Mouse (Mus musculus) heart, postnatal 10 days (tissue): ENCODE measurements around the gene Adamts6. TPM values are rescaled to one million over a fixed set of nuclear protein-coding genes. Genes with fewer than 3 reads are reported as not detected.

Experiments used
- DNase-seq, 2 experiments: peaks; one replicate each; pipeline ENCODE4 v3.0.0; 2021
- intact Hi-C: fragments of 180-260 bp; cut with DNase I; formaldehyde crosslinking; loops from one replicate; pipeline ENCODE4 v1.15.1; 2025
- total RNA-seq, 2 experiments: library from RNA; stranded (reverse); gene quantifications; 2 replicates each; pipeline ENCODE4 v1.2.3; 2021

Adamts6 gene
- 1 to 10 TPM; 6.5 to 9.6 TPM for total RNA-seq

- intact Hi-C loops, result loop anchor here (5.0 kb wide), 2 partner anchors 655 to 765 kb away; partner anchors contain the start of gene Rgs7bp
- DNase-seq, result peak; percentile 29 to 44
Observed at GRCm38 (mm10) chr13:104287366-104288225, at the start of gene Adamts6. TSS of gene Adamts6 (plus strand) at chr13:104287835.

GRCm38 (mm10) chr13:104258997-104259396 is 28.6 kb upstream of the Adamts6 start:
- intact Hi-C loops, result no loop called here
- DNase-seq, result no peak

GRCm38 (mm10) chr13:104285031-104285431 is 2.6 kb upstream of the Adamts6 start:
- intact Hi-C loops, result loop anchor here (1.0 to 5.0 kb wide), 4 partner anchors 396 to 767 kb away; partner anchors contain the start of gene Rgs7bp
- DNase-seq, result peak; percentile 48 to 50

GRCm38 (mm10) chr13:104285737-104286311 is 1.8 kb upstream of the Adamts6 start:
- intact Hi-C loops, result loop anchor here (1.0 to 5.0 kb wide), 4 partner anchors 395 to 766 kb away; partner anchors contain the start of gene Rgs7bp
- DNase-seq, result peak; percentile 54

DNA sequence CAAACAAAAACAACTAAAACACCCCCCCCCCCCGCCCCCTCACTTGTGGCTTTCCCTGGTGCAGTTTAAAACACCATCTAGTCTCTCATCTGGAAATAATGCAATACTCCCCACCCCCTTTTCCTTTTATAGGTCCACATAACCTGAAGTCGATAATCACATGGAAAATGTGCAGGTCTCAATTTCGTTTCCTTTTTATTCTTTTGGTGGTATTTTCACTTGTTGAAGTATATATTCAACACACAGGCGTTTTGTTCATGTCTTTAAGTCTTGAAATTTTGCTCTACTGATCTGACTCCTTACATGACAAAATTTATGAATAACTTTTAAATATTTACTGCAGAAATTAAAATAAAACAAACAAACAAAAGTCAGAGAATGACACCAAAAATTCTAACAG is 1.3 kb upstream of the Adamts6 start:
- peak; percentile 8 to 15 for DNase-seq
- intact Hi-C loops, result loop anchor here (5.0 kb wide), 2 partner anchors 656 to 766 kb away; partner anchors contain the start of gene Rgs7bp

- peak; percentile 96 to 97 for DNase-seq
- intact Hi-C loops, result loop anchor here (5.0 kb wide), 2 partner anchors 655 to 765 kb away; partner anchors contain the start of gene Rgs7bp
Observed at GRCm38 (mm10) chr13:104286897-104287309, 732 bp upstream of the Adamts6 start.

DNA sequence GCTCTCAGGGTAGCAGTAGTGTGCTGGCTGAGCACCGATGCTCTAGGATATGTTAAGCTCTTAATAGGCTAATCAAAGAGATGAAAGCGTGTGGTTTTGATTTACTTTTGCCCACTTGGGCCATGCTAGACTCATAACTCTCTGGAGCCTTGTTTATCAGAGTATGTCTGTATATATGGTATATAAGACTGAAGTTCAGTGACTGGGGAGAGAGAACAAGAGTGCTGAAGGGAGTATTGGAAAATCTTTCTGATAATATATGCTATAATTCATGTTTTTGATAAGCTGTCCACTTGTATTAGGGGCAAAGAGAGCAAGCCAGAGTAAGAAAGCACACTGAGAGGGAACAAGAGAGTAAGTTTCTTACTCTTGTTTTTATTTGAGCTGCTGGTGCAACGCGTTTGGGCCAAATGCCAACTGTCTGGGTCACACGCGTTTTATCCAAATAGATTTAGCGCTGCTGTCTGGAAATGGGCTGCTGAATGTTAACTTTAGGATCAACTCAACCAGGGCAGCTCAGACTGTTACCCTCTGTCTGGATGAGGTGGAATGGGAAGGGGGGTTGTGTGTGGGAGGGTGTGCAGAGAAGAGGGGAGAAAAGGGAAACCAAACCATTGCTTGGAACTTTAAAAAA is 708 bp downstream of the Adamts6 start:
- intact Hi-C loops, result loop anchor here (5.0 kb wide), 2 partner anchors 654 to 764 kb away; partner anchors contain the start of gene Rgs7bp
- DNase-seq, result peak; percentile 81 to 82

DNA sequence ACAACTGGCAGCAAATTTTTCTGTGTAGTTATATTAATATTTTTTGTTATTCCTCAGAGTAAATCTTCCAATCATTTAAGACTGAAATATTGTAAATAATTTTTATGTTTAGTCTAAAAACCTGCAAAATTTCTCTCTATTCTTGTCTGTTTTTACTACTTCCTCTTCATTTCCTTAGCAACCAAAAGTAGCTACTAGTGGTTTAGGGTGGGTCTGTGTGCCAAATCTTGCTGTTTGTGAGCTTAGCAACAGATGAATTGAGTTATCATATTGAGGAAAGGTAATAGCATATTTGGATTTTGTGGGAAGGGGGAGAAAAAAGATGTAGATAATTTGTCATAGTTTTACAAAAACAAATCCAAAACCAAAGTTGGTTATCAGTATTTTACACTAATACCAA is 1.5 kb downstream of the Adamts6 start:
- no peak for DNase-seq
- intact Hi-C loops, result loop anchor here (5.0 kb wide), 2 partner anchors 653 to 763 kb away; partner anchors contain the start of gene Rgs7bp

DNA sequence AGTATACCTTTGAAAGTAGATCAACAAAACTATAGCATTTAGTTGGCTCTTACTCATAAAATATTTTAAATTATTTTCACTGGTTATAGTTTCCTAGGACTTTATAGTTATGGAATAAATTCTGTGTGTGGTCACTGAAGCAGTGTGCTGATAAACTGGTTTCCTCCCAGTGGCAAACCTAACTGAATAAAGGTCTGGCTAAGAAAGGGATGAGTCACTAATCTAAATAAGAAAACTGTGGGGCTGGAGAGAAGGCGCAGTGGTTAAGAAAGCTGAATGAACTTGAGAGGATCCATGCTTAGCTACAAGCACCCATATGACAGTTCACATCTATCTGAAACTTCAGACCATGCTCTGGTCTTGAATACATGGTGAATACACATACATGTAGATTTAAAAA is 7.8 kb downstream of the Adamts6 start:
- intact Hi-C loops, result no loop called here
- no peak for DNase-seq

DNA sequence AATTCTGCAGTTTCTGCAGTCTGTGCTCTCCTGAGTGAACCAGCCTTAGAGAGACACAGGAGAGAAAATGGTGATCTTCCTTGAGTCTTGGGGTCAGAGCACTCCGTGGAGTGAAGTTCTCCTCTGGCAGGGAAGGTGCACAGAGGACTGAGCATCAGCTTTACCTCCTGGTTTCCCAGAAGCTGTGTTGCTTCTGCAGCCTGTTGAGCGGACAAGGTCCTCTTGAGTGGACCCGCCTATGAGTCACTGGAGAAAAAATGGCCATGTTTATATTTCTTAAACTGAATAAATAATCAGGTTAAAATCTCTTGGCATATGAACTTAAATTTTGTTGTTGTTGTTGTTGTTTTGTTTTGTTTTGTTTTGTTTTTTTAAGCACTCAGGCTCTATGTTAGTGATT is 41.7 kb downstream of the Adamts6 start:
- no peak for DNase-seq
- intact Hi-C loops, result no loop called here

DNA sequence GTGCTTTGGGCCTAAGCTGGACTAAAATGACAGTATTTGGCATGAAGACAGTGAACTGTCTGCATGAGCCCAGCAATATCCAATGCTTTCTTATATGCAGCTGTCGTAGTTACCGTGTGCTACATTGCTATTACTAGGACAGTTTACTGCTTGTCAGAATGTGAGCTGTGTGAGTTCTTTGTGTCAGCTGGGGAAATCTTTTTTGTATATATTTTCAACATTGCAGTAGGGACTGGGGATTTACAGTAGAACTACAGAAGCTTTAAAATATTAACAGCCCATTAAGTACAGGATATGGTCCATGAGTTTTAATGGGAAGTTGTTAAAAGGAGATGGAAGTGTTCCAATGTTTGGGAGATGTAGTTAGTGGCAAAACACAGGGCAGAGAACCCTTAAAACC is 42.1 kb downstream of the Adamts6 start:
- no peak for DNase-seq
- intact Hi-C loops, result no loop called here

- no peak for DNase-seq
- intact Hi-C loops, result no loop called here
Observed at GRCm38 (mm10) chr13:104352590-104352989, 65.0 kb downstream of the Adamts6 start.

- peak; percentile 51 to 59 for DNase-seq
- intact Hi-C loops, result no loop called here
Observed at GRCm38 (mm10) chr13:104393427-104394356, 106.1 kb downstream of the Adamts6 start.

DNA sequence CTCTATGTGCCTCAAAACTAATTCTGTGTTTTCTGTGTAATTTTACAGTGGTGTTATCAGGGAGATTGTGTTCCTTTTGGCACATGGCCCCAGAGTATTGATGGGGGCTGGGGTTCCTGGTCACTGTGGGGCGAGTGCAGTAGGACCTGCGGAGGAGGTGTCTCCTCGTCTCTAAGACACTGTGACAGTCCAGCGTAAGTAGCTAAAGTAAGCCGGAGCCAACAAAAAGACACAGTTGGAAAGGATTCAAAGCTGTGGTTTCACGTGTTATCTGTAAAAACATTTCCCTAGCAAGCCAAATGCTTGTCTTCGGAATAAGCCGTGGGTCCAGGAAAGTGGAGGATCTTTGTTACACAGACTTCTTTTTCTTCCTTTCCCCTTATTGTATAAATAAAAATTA is 110.2 kb downstream of the Adamts6 start:
- intact Hi-C loops, result no loop called here
- peak; percentile 26 to 32 for DNase-seq

GRCm38 (mm10) chr13:104432734-104433133 is 145.1 kb downstream of the Adamts6 start:
- no peak for DNase-seq
- intact Hi-C loops, result no loop called here

DNA sequence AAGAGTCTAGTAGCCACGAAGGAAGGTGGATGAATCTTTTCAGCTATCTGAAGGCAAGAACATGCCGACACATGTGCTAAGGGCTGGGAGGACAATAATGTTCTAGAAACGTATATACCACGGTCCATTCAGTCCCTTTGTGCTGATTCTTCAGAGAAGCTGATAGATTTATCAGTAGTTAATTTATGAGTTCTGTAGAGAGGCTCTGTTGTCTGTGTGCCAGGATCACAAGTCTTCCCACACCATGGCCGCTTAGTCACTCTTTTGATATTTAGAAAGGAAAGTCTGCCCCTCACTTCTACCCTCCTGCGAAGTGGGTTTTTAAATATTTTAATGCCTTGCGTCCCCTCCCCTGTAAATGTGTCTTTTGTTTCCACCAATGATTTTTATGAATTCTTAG is 154.9 kb downstream of the Adamts6 start:
- intact Hi-C loops, result loop anchor here (10.0 kb wide), 1 partner anchor 242 kb away; no protein-coding TSS in a partner anchor
- DNase-seq, result no peak

- intact Hi-C loops, result loop anchor here (10.0 kb wide), 1 partner anchor 239 kb away; no protein-coding TSS in a partner anchor
- DNase-seq, result peak in 1 of 2 experiments; percentile 7
Observed at GRCm38 (mm10) chr13:104445437-104445836, 157.8 kb downstream of the Adamts6 start.

GRCm38 (mm10) chr13:104446974-104447373 is 159.3 kb downstream of the Adamts6 start:
- no peak for DNase-seq
- intact Hi-C loops, result loop anchor here (10.0 kb wide), 1 partner anchor 238 kb away; no protein-coding TSS in a partner anchor

- intact Hi-C loops, result loop anchor here (10.0 kb wide), 1 partner anchor 237 kb away; no protein-coding TSS in a partner anchor
- no peak for DNase-seq
Observed at GRCm38 (mm10) chr13:104447470-104447869, 159.8 kb downstream of the Adamts6 start.
